Mouse (Mus musculus) heart, adult 8-10 months (tissue): ENCODE data around the gene Haus2. TPM values are rescaled to one million over a fixed set of nuclear protein-coding genes. Genes with fewer than 3 reads are reported as not detected.
"Not testable (repeated sequence)": the region's sequence is repeated elsewhere in the genome, so short reads cannot be mapped to it uniquely, and the experiment has no call there.

Source experiments
- DNase-seq: peaks from one replicate; pipeline ENCODE4 v3.0.0; 2022; ENCODE audit warnings: low spot score
- total RNA-seq, 4 experiments: library from RNA; stranded (reverse); gene quantifications; 2 replicates each; pipeline ENCODE4 v1.2.4; 2022

Gene Haus2
- 10 to 100 TPM in 3 of 4 experiments, 1 to 10 TPM in 1; 10.0 to 12.1 (median 11.4) TPM for total RNA-seq

DNA sequence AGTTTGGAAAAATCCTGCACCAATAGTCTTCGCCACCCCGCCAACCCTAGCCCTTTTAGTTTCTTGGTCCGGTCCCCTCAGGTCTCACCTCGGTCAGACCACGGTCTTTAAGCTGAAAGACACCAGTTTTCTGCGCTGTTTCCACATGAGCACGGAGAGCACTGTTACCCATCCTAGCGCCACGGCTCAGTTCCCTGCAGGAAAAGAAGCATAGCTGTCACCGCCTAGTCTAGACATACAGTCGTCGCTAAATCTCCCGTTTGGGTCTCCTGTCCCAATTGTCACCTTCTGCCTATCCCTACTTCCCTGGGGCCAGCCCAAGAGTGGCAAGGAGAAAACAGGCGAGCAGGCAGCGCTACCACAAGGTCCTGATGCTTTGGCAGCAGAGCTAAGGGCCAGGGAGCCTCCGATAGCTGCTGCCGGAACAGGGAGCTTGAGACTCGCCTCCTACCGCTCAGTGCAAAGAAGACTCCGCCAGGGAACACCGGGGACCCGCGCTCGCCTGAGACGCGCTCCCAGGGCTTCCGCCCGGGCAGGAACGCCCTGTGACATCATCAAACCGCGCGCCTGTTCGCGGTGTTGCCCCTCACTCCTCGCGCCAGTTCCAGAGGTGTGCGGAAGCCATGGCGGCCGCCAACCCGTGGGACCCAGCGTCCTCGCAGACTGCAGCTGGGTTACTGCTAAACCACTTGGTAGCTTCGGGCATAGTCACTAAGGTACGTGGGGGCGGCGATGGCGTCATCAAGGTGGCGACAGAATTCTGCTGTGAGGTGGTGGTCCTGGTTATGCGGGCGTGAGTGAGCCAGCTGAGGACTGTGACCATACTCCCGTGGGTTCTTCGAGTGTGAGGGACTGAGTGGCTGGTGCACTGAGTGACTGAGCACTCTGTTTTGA, at the start of gene Haus2, which contains the start of gene Lrrc57:
Haus2 (plus strand) TSS at position 554 of the 894 bp plus-strand sequence.
Lrrc57 (minus strand) TSS at position 691 of the 894 bp plus-strand sequence.
- peak; percentile 84 for DNase-seq

DNA sequence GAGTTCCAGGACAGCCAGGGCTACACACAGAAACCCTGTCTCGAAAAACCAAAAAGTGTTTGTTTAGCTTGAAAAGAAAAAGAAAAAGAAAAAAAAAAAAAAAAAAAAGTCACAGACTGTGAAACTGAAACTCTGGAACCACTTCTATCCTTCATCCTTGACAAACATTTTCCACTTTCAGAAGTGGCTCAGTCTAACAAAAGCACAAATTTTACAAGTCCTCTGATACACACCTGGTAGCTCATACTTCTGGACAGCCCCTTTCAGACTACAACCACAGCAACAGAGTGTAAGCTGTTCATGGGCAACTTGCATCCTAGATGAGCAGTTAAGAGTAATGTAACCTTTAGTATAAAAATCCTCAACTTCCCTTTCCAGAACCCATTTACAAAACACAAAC, 47.7 kb upstream of the Haus2 start:
- DNase-seq: no peak

DNA sequence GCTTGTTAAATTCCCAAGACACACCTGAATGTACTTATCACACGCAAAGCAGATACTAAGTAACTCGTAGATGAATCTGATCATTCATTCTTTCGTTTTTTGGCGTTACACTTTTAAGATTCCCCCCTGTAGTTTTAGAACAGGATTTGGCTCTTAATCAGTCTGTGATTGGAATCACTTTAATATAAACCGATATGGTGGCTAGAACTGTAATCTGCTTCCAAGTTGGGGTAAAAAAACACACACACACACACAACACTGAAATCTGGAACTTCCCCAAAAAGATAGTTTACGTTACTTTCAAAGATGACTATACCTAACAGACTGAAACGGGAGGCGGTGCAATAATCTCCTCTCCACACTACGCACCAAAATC, 46.3 kb upstream of the Haus2 start:
- no peak for DNase-seq

DNA sequence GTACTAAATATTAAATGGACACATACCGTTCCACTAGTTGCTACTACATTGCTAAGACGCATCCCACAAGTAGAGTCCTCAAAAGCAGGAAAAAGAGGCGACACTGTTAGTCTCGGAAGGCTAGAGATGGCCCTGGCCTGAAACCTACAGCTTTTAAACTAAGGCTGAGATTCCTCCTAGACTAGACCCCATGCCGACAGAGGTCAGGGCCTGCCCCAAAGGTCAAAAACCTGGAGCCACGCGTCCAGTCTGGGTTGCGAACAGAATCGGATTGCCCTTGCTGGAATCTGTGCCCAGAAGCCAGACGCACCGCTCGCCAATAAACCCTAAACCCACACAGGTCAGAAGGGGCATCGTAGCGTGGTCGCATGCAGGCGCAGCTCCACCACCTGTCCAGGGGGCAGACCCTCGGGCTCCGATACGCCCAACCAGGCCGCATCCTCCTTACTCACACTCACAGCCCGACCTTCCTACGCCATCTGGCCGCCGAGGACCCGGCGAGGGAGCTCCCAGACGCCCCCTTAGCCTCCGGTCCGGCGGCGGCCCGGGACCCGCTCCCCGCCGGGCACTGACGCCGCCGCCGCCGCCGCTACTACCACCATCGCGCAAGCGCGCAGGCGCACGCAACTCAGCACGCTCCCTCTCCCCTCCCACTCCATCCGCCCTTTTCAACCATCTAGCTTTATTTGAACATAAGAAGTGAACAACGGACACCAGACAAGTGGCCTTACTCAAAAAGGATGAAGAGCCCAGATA, 45.8 kb upstream of the Haus2 start, which contains the start of gene Zfp106:
Zfp106 (minus strand) TSS at position 609 of the 756 bp plus-strand sequence.
- peak; percentile 92 for DNase-seq

DNA sequence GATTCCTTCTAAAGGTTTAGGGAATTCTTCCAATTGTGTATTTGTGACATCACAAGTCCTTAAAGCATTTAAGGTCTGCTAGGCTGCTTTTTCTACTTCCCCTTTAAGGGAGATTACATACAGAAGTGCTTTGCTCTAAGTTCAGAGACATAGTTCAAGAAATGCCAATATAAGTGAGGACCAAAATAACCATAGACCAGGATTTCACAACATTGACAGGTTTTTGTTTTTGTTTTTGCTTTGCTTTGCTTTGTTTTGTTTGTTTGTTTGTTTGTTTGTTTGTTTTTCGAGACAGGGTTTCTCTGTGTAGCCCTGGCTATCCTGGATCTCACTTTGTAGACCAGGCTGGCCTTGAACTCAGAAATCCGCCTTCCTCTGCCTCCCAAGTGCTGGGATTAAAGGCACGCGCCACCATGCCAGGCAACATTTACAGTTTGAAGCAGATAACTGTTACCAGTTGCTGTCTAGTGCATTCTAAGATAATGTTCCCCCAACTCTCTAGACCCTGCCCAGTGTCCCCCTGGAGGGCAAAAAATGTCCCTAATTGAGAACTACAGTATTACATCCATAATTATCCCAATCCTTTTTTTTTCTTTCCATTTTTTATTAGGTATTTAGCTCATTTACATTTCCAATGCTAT, 44.5 kb upstream of the Haus2 start:
- DNase-seq: not testable (repeated sequence)

DNA sequence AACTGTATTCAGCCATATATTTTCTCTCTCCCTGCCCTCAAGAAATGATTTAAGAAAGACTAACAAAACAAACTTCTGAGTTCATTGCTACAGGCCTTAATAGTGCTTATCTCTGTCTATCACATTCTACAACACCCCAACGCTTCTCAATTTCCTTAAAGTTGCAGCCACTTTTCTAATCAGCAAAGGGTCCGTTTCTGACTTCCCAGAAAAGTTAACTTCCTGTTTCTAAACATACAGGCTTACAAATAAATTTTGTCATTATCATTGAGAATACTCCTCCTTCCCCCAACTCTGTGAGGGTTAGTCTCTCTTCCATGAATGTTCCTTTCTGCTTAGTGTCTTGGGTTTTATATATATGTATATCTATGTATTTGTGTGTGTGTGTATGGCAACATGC, 43.8 kb upstream of the Haus2 start:
- DNase-seq: no peak

DNA sequence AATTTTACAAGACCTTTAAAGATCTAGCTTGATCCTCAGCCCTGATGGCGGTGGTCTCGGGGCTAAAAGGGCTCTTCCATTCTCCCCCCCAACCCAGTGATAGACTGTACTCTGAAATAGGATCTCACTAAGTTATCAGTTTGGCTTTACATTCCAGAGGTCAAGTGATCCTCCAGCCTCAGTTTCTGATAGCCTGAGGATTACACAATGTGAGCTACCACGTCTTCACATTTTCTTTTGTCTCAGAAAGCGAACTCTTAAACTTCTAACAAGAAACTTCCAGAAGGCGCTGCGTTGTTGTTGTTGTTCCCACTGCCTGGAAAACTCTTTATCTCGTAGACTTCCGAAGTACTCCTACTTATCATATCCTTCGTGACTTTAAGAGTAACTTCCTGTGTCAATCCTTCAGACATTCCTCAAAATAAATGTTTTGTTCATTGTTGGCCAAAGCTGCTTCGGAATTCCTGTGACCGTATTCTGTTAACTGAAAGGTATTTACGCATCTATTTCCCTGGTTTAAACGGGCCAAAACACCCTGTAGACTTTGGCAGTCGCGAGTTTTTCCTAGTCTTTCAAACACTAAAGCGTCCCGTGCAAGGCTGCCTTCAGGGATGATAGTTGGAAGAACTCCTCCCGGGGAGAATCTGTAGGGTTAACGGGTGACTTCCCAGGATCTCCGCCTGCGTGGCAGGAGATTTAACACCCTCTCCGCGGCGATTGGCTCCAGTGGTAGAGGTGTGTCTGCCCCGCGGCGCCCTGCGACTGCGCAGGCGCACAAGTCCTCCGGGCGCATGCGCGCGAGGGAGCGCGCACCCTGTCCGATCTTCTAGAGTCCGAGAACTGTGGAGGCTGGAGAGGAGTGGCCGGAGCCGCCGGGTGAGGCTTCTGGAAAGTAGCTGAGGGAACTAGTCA, 42.0 kb upstream of the Haus2 start, which contains the start of gene Snap23:
Snap23 (plus strand) TSS at position 786 of the 912 bp plus-strand sequence.
- peak; percentile 96 for DNase-seq

DNA sequence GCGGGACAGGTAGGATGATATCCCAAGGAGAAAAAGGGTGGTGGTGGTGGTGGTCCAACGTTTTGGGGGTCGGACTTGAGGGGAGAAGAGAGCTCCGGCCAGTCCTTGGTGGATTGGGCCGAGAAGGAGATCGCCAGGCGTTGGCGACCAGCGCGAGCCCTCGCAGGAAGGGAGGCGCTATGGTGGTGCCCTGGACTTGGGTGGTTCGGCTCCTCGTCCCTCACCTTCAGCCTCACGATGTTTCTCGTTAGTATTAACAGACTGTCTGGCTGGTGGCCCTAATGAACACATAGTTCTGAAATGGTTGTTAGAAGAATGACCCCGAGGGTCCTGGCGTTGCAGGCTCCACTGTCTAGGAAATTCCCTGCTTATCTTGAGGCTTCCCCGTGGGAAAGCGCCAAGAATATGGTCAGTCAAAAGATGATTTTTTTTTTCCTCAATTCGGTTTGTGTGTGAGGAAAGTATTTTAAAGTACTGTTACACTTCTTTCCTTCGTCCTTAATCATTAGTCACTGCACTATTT, 41.3 kb upstream of the Haus2 start:
- peak; percentile 20 for DNase-seq

DNA sequence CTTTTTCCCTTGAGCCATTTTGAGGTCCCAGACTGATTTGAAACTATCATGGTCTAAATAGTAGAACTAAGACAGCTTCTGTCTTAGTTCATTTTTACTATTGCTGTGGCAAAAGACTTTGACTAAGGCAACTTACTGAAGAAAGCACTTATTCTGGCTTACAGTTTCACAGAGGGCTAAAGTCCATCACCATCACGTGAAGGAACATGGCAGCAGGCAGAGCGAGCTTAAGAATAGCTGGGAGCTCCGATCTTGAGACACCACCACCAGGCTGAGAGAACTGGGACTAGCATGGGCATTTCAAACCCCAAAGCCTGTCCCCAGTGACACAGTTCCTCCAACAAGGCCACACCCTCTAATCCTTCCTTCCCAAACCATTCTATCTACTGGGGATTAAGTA, 38.1 kb upstream of the Haus2 start:
- DNase-seq: no peak

DNA sequence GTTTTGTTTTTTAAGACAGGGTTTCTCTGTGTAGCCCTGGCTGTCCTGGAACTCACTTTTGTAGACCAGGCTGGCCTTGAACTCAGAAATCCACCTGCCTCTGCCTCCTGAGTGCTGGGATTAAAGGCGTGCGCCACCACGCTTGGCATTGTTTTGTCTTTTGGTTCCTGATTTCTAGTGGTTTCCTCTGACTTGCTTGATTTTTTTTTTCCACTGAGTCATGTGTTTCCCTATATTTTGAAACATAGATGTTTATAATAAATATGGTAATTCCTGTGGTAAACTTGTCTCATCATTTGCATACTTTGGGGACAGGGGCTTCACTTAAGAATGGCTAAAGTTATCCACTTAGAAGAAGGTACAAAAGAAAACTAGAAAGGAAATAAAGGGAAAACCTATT, 37.0 kb upstream of the Haus2 start:
- not testable (repeated sequence) for DNase-seq

DNA sequence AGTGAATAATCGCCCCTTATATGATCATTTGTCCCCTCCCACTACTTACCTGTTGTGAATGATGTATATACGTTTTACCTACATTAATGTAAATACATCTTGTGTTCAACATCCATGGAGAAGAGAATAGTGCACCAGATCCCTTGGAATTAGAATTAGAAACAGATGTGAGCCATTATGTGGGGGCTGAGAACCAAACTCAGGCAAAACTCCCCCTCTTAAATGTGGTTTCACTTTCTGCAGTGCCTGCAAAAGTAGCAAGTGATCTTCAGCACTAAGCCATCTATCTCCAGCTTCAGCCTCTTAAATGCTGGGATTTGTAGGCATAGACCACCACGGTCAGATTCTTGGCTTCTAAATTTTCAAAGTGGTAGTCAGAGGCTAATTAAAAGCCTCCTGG, 34.1 kb upstream of the Haus2 start:
- no peak for DNase-seq

DNA sequence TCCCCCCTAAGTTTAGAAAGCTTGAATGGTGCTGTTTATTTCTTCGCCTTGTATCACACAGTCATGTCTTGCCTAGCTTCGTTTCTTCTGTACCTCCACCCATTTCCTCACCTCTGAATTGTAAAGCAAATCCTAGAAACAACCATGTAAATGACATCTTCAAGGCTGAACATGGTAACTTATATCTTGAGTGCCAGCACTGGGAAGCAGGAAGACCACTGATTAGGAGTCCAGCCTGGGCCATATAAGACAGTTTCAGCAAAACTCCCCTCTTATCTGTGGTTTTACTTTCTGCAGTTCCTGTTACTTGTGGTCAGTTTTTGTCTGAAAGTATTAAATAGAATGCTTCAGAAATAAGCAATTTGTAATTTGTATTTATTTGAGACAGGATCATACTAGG, 33.2 kb upstream of the Haus2 start:
- DNase-seq: no peak

DNA sequence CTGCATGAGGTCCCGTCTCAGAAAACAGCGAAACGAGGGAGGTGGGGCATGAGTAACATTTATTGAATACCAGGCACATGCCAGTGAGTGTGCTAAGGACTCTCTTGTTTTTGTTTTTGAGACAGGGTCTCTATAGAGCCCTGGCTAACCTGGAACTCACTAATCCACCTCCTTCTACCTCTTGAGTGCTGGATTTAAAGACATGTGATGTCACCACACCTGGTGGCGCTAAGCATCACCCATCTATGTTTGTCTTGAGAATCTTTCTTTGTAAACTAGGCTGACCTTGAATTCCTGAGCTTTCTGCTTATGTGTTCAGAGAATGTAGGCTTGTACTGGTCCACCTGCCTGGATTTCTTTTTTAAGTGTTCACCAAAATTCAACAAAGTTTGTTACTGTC, 31.4 kb upstream of the Haus2 start:
- DNase-seq: no peak

DNA sequence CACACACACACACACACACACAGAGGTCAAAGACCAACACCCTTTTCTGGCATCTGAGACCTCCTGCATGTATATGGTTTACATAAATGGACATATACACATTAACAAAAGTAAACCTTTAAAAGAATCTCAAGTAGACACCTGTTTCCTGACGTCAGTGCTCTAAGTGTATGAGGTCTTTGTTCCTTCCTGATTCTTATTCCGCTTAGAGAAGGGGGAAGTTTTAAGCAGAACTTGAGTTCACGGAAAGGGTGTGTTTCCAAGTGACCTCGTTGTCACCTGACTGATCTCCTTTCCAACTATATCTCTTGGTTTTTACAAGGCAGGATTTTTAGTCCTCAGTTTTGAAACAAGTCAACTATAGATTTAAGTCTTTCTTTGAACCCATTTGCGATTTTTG, 30.9 kb upstream of the Haus2 start:
- peak; percentile 60 for DNase-seq

DNA sequence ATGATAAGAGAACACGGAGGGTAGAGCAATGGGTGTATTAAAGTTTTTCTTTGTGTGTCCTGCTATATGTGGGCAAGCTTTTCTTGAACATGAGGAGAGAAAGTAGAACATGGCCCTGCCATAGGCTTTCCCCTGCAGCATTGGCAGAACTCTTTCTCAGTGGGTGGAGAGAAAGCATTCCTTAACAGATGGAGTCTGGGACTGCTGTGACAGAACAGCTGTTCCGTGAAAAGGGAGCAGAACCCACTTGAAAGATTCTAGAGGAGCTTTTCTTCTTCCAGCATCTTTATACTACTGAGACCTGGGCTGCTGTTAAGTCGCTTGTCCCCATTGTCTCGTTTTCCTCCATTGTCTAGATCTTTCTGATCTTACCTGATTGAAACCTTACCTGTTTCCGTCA, 19.4 kb upstream of the Haus2 start:
- DNase-seq: no peak

DNA sequence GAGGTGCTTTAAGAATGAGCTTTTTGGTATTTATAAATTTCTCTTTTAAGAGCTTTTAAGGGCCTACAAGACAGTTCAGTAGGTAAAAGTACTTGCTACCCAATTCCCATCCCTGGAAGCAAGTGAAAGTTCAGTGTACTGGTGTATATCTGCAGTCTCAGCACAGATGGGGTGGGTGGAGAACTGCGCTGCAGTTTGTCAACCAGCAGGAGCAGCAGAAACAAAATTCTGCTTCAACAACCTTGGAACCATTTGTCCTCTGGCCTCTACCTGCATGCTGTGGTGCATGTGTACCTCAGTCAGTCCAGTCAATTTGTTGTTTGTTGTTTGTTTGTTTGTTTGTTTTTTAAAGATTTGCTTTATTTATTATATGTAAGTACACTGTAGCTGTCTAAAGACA, 17.0 kb upstream of the Haus2 start:
- no peak for DNase-seq

DNA sequence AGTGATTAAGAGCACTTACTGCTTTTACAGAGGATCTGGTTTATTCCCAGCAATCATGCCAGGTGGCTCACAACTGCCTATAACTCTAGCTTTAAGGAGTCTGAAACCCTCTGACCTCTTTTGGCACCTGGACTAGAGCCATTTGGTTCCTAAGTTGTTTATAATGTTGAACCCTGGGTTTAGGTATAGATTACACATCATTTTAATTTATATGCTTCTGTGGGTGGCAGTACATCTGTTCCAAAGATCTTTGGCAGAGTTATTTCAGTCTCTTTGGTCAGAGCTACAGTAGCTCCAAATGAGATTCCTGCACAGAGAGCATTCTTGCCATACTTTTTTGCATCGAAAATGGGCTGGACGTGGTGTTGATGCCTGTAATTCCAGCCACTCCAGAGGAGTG, 11.4 kb upstream of the Haus2 start:
- DNase-seq: no peak

DNA sequence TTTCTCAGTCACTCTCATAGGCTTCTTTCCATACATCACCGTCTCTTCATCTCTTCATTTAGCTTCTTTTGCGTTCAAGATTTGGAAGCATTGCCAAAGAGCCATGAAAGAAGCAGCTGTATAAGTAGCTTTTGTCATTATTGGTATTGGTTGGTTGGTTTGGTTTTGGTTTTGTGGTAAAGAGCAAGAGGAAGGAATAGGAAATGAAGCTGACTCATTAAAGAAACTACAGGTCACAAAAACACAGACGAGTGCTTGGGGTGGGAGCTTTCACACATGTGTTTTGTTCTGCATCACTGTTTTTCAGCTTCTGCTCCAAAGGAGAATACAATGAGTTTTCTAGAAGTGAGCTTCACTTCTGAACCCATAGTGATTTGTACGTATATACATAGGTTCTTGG, 9.7 kb upstream of the Haus2 start:
- DNase-seq: no peak

DNA sequence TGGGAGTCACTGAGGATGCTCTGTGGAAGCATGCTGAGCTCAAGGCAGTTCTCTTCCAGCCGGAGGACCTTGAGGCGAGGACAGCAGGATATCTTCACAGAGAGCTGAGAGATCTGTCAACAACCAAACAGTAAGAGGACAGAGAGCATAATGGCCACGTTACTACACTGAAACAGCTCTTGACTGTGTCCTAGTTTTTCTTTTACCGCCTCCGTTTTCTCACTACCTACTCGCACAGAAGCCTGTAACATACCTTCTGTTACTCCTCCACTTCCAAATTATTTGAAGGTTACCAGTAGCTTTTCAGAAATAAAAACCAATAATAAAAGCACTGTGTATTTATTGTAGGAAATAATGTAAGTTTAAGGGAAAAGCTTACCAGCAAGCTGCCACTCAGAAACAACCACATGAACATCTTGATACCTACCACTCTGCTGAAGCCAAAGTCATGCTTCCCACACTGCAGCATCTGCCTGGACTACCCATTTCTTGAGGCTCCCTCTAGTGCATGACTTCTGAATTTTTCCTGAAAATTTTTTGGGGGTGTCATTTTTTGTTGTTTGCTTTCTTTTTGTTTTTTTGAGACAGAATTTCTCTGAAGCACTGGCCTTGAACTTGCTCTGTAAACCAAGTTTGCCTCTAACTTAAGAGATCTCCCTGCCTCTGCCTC, 3.0 kb upstream of the Haus2 start:
- DNase-seq: peak; percentile 18
